Mouse (Mus musculus) megakaryocyte, embryonic 14.5 days (primary cell): Measurements from ENCODE around the gene P4htm. TPM values are rescaled to one million over a fixed set of nuclear protein-coding genes. Genes with fewer than 3 reads are reported as not detected.
A peak's percentile ranks its signal among the peaks of the same experiment; 100 is the strongest.

Source experiments
- H3K27me3 ChIP-seq: replicated peaks from 2 replicates; pipeline ENCODE3; 2012; ENCODE audit warnings: inconsistent platforms
- H3K36me3 ChIP-seq: replicated peaks from 2 replicates; pipeline ENCODE3; 2012; ENCODE audit warnings: low read length, inconsistent platforms, mixed read lengths
- H3K4me1 ChIP-seq: 2 replicates; pipeline ENCODE4 v1.6.1; 2012; ENCODE audit warnings: inconsistent platforms
- H3K4me3 ChIP-seq: replicated peaks from 2 replicates; pipeline ENCODE3; 2012; ENCODE audit warnings: moderate library complexity, mild to moderate bottlenecking, inconsistent platforms
- H3K9me3 ChIP-seq: 2 replicates; pipeline ENCODE4 v1.6.1; 2012; ENCODE audit warnings: inconsistent platforms
- FLI1 ChIP-seq: IDR thresholded peaks from 2 replicates; pipeline ENCODE4 v1.6.1; 2012; ENCODE audit warnings: low read length, inconsistent platforms, mixed read lengths
- GATA1 ChIP-seq: IDR thresholded peaks from 3 replicates; pipeline ENCODE4 v1.6.1; 2012; ENCODE audit warnings: mixed read lengths, low read length, inconsistent platforms, borderline replicate concordance
- polyA plus RNA-seq: library from polyadenylated mRNA; stranded (reverse); fragments of >175 nt; gene quantifications from 2 replicates; pipeline ENCODE4 v1.2.3, GENCODE M21; 2012; ENCODE audit warnings: low replicate concordance; ENCODE audit not compliant: insufficient read depth

Gene P4htm
- polyA plus RNA-seq, 1 experiment = 1.8 TPM

DNA sequence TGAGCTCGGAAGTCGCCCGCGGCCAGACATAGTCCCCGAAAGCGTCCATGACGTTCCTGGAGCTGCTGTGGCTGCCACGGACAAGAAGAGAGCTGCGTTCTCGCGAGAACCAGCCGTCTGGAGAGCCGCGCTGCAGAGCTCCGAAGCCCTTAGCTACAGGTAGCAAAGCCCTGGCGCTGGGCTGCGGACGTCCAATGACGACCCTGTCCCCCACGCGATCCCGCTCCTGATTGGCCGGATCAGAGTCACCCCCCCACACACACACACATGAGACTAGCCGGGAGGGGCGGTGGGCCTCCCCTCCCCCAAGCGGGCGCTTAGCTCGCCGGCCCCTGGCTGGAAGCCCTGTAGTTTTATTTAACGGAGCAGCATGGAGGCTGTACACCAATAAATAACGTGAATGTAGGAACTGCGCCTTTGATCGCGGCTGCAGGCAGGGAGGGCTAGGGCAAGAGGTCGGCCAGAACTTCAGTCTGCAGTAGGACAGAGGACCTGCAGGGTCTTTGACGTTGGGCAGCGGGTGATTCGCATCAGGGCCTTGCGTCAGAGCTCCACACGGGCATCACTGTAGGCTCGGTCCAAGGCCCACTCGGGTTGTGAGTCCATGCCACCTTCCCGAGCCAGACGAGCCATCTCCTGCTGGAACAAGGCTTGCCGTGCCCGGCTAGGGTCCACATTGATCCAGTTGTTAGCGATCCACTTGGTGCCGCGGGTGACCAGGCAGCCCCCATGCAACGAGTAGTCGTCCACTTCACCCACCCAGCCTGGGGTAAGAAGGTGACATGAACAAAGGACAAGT is 18.7 kb downstream of the P4htm start, which contains the start of gene Wdr6:
Gene Wdr6 (minus strand): TSS at position 195 of the 799 bp plus-strand sequence.
- H3K36me3 ChIP-seq = peaks cover 32% of the 10 kb centered on the region
- H3K4me1 ChIP-seq = peaks cover 78% of the 10 kb centered on the region
- H3K9me3 ChIP-seq = no peaks in the 10 kb centered on the region
- no peaks in the 10 kb centered on the region for H3K27me3 ChIP-seq
- peak within 1 kb of the TSS; percentile 96 for H3K4me3 ChIP-seq
- no peak for TF ChIP-seq FLI1

DNA sequence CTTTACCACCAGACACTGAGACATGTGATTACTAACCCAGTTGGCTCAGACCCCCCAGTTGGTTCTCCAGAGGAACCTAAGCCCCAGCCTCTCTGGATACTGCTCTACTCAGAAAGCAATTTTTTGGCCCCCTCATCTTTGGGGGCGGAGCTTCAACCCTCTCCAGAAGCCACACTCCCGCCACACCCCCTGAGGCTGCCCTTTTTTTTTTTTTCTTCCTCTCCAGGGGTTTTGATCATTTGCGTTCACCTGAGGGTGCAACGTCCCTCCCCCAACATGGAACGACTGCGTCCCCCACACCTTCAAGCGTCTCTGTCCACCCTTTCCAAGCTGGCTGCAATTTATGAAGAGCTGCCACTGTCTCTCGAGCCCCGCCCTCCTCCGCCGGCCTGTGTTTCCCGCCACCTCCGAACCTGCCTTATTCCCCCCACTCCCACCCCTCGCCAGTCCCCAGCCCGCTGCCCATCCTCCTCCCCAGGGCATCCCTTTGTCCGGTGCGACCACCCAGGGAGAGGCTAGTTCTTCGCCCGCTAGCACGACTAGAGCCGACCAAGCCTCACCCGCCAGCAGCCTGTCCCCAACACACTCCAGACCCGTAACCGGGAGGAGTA is 19.4 kb downstream of the P4htm start:
- H3K36me3 ChIP-seq = peaks cover 39% of the 10 kb centered on the region
- H3K4me1 ChIP-seq = peaks cover 78% of the 10 kb centered on the region

DNA sequence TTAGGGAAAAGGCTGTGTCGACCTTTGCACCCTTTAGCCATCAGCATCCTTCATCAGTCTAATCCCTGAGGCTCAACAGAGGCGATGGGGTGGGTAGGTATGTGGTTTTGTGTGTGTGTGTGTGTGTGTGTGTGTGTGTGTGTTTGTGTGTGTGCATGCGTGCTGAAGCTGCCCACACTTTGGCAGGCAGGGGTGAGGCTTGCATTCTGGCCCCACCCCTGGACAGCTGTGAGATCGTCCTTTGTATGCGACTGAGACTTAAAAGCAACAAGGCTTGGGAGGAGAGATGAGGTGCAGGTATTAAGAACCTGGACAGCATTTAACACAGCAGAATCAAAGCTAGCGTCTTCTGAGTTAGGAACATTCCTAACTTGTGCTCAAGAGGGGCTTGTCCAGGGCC is 20.4 kb downstream of the P4htm start:
- Histone ChIP-seq H3K9me3 (no peaks in the 10 kb centered on the region), H3K36me3 (peaks cover 49% of the 10 kb centered on the region), H3K27me3 (no peaks in the 10 kb centered on the region)

More for the DNA sequence above, 19.4 kb downstream of the P4htm start:
- no peaks in the 10 kb centered on the region for H3K9me3 ChIP-seq
- H3K27me3 ChIP-seq = no peaks in the 10 kb centered on the region
- H3K4me3 ChIP-seq = peak overlapping the region; percentile 96
- TF ChIP-seq FLI1 (no peak), GATA1 (no peak)

DNA sequence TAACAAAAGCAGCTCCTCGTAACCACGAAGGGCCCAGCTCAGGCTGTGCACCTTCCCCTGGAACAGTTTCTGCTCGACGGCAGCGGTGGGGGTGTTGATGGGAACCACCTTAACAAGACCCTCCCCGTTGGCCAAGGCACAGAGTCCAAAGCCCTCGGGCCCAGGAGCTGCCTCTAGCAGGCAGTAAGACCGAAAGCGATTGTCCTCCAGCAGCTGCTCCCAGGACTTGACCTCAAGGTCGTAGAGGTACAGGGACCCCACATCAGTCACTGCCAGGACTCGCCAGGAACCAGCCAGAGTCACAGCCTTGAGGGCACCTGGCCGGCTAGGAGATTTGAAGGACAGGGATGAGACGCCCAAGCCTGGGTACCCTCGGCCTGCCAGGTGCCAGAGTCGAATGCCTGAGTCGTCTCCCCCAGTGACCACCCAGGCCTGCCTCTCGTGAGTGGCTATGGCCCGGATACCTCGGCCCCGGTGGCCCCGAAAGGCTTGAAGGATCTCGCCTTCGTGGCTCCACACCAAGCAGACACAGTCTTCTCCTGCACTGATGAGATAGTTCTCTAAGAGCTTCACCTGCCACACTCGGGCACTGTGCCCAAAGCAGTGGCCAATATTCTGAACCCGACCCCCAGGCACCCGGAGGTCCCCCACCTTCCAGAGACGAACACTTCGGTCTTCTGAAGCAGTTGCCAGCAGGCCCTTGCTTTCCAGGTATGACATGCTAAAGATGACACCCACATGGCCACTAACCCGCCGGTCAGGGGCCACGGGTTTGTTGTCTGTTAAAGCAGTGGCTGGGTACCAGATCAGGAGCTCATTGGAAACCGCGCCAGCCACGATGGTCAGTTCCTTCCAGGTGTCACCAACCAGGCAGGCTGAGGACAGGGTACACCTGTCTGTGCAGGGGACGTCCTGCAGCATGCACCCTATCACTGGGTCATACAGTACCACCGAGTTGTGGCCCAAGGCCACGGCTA is 21.9 kb downstream of the P4htm start:
- H3K36me3 ChIP-seq = peaks cover 63% of the 10 kb centered on the region
- no peaks in the 10 kb centered on the region for H3K27me3 ChIP-seq
- peak overlapping the region; percentile 23 for H3K4me3 ChIP-seq
- peaks cover 85% of the 10 kb centered on the region for H3K4me1 ChIP-seq
- TF ChIP-seq FLI1 (no peak), GATA1 (no peak)
- H3K9me3 ChIP-seq = no peaks in the 10 kb centered on the region

More for the DNA sequence above, 20.4 kb downstream of the P4htm start:
- TF ChIP-seq GATA1 (no peak), FLI1 (no peak)
- Histone ChIP-seq H3K4me3 (no peak overlapping the region), H3K4me1 (peaks cover 78% of the 10 kb centered on the region)

DNA sequence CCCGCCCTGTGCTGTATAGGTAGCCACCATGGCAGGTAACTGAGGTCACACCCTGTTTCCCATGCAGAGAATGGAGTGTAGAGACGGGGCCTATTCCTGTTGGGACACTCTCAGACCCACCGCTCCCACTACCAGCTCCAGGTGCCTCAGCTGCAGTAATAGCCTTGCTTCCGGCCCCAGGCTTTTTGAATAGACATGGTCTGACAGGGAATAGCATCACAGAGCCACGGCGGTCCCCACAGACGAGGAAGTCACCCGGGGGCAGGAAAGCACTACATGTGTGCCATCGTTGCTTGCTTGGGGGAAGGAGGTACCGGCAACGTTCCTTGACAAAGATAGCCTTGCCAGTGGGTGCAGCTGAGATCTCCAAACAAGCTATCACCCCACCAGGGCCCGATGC is 22.5 kb downstream of the P4htm start:
- TF ChIP-seq GATA1 (no peak), FLI1 (no peak)
- Histone ChIP-seq H3K36me3 (peaks cover 64% of the 10 kb centered on the region), H3K4me3 (no peak overlapping the region), H3K4me1 (peaks cover 87% of the 10 kb centered on the region), H3K27me3 (no peaks in the 10 kb centered on the region), H3K9me3 (no peaks in the 10 kb centered on the region)

DNA sequence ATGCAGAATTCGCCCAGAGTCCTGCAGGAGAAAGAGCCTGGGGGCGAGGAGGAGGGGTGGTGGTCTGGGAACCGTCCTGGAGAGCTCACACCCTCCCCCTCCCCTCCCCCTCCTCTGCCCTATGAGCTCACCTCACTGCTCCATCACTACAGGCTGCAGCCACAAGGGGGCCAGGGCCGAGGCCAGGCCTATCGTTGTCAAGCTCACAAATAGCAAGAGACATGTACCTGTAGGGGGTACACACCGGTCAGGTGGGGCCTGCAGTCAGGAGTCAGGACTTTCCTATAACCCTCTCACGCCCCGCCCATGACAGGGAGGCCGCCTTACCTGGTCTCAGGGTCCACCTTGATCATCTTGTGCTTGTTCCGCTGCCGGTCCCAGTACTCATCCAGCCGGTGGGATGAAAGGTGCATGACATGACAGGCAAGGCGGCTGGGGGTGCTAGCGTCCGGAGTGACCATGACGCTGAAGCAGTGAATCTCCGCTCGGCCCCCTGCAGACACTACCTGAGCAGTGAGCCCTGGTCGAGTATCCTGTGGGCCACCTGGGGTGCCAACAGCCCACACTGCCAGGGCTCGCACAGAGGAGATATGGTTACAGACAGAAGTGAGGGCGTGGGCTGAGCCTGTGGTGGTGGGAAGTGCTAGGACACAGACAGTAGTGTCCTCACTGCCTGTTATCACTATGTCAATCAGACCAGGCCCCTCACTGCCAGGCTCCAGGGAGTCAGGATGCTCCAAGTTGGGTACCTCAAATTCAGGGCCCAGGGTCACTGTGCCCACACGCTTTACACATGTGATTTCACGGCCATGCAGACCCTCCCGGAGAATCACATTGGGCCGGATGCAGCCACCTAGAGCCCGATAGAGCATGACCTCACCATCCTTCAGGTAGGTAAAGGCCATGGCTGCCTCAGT is 23.4 kb downstream of the P4htm start:
- Histone ChIP-seq H3K9me3 (no peaks in the 10 kb centered on the region), H3K27me3 (no peaks in the 10 kb centered on the region), H3K4me3 (no peak overlapping the region), H3K36me3 (peaks cover 62% of the 10 kb centered on the region), H3K4me1 (peaks cover 86% of the 10 kb centered on the region)
- no peak for TF ChIP-seq FLI1

DNA sequence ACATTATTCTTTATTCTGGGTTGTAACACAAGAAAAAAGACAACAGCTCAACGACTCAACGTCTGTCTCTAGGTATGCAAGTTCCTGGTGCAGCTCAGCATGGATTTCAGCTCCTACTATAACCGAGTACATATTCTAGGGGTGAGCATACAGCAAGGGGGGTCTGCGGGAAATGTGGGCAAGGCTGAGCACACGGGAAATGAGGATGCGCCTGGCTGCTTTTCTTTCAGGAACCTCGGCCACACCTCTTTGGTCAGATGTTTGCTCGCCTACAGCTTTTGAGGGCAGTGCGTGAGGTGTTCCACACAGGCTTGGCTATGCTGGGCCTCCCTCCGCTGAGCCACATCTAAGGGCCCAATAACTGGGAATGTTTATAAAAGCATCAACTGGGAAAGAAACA is 25.1 kb downstream of the P4htm start:
- Histone ChIP-seq H3K4me1 (peaks cover 81% of the 10 kb centered on the region), H3K4me3 (no peak overlapping the region), H3K27me3 (no peaks in the 10 kb centered on the region), H3K36me3 (peaks cover 62% of the 10 kb centered on the region), H3K9me3 (no peaks in the 10 kb centered on the region)
- TF ChIP-seq GATA1 = no peak
- no peak for TF ChIP-seq FLI1

DNA sequence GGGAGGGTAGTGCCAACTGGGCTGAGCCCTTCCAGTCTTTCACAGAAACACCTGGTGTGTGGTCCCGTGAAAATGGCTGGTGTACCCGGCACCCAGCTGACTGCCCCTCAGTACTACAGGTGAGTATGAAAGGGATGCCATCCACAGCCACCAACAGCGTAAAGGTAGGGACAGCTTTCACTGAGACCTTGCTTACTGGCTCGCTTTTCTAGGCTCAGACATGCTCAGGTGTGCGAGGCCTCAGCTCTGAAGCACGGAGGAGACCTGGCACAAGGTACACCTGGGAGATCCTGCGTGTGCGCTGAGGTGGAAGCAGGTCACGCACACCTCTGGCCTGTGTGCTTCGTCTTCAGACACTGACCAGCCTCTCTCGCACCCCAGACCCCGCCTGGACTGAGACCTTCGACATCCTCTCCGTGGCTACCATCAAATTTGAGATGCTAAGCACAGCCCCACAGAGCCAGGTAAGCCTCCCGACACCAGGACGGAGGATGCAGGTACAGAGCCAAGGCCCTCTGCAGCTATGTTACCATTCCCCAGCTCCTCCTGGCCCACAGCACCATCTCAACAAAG is 26.0 kb downstream of the P4htm start:
- Histone ChIP-seq H3K4me3 (peak overlapping the region; percentile 34), H3K27me3 (no peaks in the 10 kb centered on the region), H3K9me3 (no peaks in the 10 kb centered on the region), H3K36me3 (peaks cover 60% of the 10 kb centered on the region), H3K4me1 (peaks cover 78% of the 10 kb centered on the region)
- TF ChIP-seq GATA1 = no peak
- TF ChIP-seq FLI1 = no peak
